20 mouse cellular contexts compared by ENCODE assay signal in genomic region chr8:88574975-88575374, GRCm38 (mm10). TPM values are rescaled to one million over a fixed set of nuclear protein-coding genes. Genes with fewer than 3 reads are reported as not detected.
DNase-seq lines count a peak whose midpoint lies in the region; ATAC-seq lines count a peak whose summit lies in the region.
"Had no signal": no experiment of that assay in that cellular context is flagged by ENCODE, and none has a peak within 500 bp of the region (broad histone marks: within the 10 kb centered on the region; RNA-seq: fewer than 3 reads in every experiment).

No protein-coding gene starts in this region.

- peaks cover 56% of the 10 kb centered on the region for H3K4me1 ChIP-seq in embryonic facial prominence, embryonic 14.5 days (ENCODE audit: control insufficient read depth, insufficient read depth, low read length)
- H3K4me1 ChIP-seq in embryonic facial prominence, embryonic 10.5 days: peaks cover 58% of the 10 kb centered on the region
- H3K4me1 ChIP-seq in kidney, embryonic 15.5 days: peaks cover 91% of the 10 kb centered on the region
- H3K4me1 ChIP-seq in midbrain, embryonic 10.5 days: peaks cover 74% of the 10 kb centered on the region
- peaks cover 57% of the 10 kb centered on the region for H3K4me1 ChIP-seq in midbrain, embryonic 15.5 days
- H3K4me1 ChIP-seq in stomach, embryonic 15.5 days: peaks cover 79% of the 10 kb centered on the region

- H3K9me3 ChIP-seq in embryonic facial prominence, embryonic 14.5 days (ENCODE audit: control insufficient read depth, low read length): no peaks in the 10 kb centered on the region
- no peaks in the 10 kb centered on the region for H3K9me3 ChIP-seq in embryonic facial prominence, embryonic 10.5 days
- H3K9me3 ChIP-seq in kidney, embryonic 15.5 days (replicated peaks): no peaks in the 10 kb centered on the region
- no peaks in the 10 kb centered on the region for H3K9me3 ChIP-seq in midbrain, embryonic 10.5 days (replicated peaks)
- no peaks in the 10 kb centered on the region for H3K9me3 ChIP-seq in midbrain, embryonic 15.5 days
- H3K9me3 ChIP-seq in stomach, embryonic 15.5 days: no peaks in the 10 kb centered on the region
- H3K9me3 ChIP-seq: embryonic facial prominence, embryonic 13.5 days; heart, embryonic 13.5 days; neural tube, embryonic 15.5 days had no signal

- no peak overlapping the region for H3K9ac ChIP-seq in embryonic facial prominence, embryonic 14.5 days (ENCODE audit: low read depth, low read length)
- H3K9ac ChIP-seq in kidney, embryonic 15.5 days: no peak overlapping the region
- no peak overlapping the region for H3K9ac ChIP-seq in midbrain, embryonic 15.5 days
- no peak overlapping the region for H3K9ac ChIP-seq in stomach, embryonic 15.5 days
- H3K9ac ChIP-seq: embryonic facial prominence, embryonic 13.5 days; neural tube, embryonic 15.5 days had no signal

- ATAC-seq in embryonic facial prominence, embryonic 14.5 days (ENCODE audit: low read depth): no peak
- ATAC-seq in kidney, embryonic 15.5 days (replicated peaks; ENCODE audit: low FRiP score): no peak
- no peak for ATAC-seq in midbrain, embryonic 15.5 days (replicated peaks)
- no peak for ATAC-seq in stomach, embryonic 15.5 days (ENCODE audit: insufficient read depth, low FRiP score, low read depth)
- ATAC-seq: Patski had no signal

- H3K4me3 ChIP-seq in embryonic facial prominence, embryonic 14.5 days (ENCODE audit: low read depth, low read length): no peak overlapping the region
- no peak overlapping the region for H3K4me3 ChIP-seq in embryonic facial prominence, embryonic 10.5 days
- H3K4me3 ChIP-seq in kidney, embryonic 15.5 days (replicated peaks): no peak overlapping the region
- H3K4me3 ChIP-seq in midbrain, embryonic 10.5 days: no peak overlapping the region
- no peak overlapping the region for H3K4me3 ChIP-seq in midbrain, embryonic 15.5 days
- no peak overlapping the region for H3K4me3 ChIP-seq in stomach, embryonic 15.5 days (replicated peaks)
- H3K4me3 ChIP-seq: embryonic facial prominence, embryonic 13.5 days; heart, embryonic 13.5 days; neural tube, embryonic 15.5 days had no signal

- H3K27ac ChIP-seq in embryonic facial prominence, embryonic 14.5 days (replicated peaks; ENCODE audit: low read depth, low read length): no peak overlapping the region
- no peak overlapping the region for H3K27ac ChIP-seq in embryonic facial prominence, embryonic 10.5 days (replicated peaks)
- H3K27ac ChIP-seq in kidney, embryonic 15.5 days: peak overlapping the region; percentile 68; the same call in 1 of the 2 replicates
- H3K27ac ChIP-seq in midbrain, embryonic 10.5 days (replicated peaks): peak overlapping the region; percentile 62
- H3K27ac ChIP-seq in midbrain, embryonic 15.5 days: no peak overlapping the region
- H3K27ac ChIP-seq in stomach, embryonic 15.5 days: peak overlapping the region; percentile 81
- H3K27ac ChIP-seq: neural tube, embryonic 15.5 days had no signal

- peaks cover 10% of the 10 kb centered on the region; the same call in 1 of the 2 replicates for H3K36me3 ChIP-seq in embryonic facial prominence, embryonic 14.5 days (ENCODE audit: control insufficient read depth, insufficient read depth, low read length)
- peaks cover 38% of the 10 kb centered on the region for H3K36me3 ChIP-seq in embryonic facial prominence, embryonic 10.5 days (replicated peaks)
- peaks cover 9% of the 10 kb centered on the region; the same call in 1 of the 2 replicates for H3K36me3 ChIP-seq in kidney, embryonic 15.5 days
- H3K36me3 ChIP-seq in midbrain, embryonic 10.5 days: peaks cover 48% of the 10 kb centered on the region
- H3K36me3 ChIP-seq in midbrain, embryonic 15.5 days (replicated peaks): no peaks in the 10 kb centered on the region
- H3K36me3 ChIP-seq in stomach, embryonic 15.5 days: no peaks in the 10 kb centered on the region
- H3K36me3 ChIP-seq: neural tube, embryonic 15.5 days had no signal

- no peaks in the 10 kb centered on the region for H3K27me3 ChIP-seq in embryonic facial prominence, embryonic 14.5 days (replicated peaks; ENCODE audit: control insufficient read depth, insufficient read depth, low read length)
- no peaks in the 10 kb centered on the region; the same call in 1 of the 2 replicates for H3K27me3 ChIP-seq in embryonic facial prominence, embryonic 10.5 days (replicated peaks; ENCODE audit: low read depth, poor library complexity, severe bottlenecking)
- no peaks in the 10 kb centered on the region for H3K27me3 ChIP-seq in kidney, embryonic 15.5 days
- H3K27me3 ChIP-seq in midbrain, embryonic 10.5 days (ENCODE audit: low read depth, poor library complexity, severe bottlenecking): no peaks in the 10 kb centered on the region
- no peaks in the 10 kb centered on the region for H3K27me3 ChIP-seq in midbrain, embryonic 15.5 days (replicated peaks)
- no peaks in the 10 kb centered on the region for H3K27me3 ChIP-seq in stomach, embryonic 15.5 days (replicated peaks)
- H3K27me3 ChIP-seq: embryonic facial prominence, embryonic 13.5 days; heart, embryonic 13.5 days; neural tube, embryonic 15.5 days; Patski had no signal

- DNase-seq in embryonic facial prominence, embryonic 14.5 days (ENCODE audit: low spot score): peak; percentile 56
- DNase-seq in embryonic facial prominence, embryonic 10.5 days (ENCODE audit: low spot score): no peak
- DNase-seq in kidney, adult 8-10 months: no peak
- no peak for DNase-seq in midbrain, embryonic 10.5 days (ENCODE audit: low spot score)
- DNase-seq in right cerebral cortex, postnatal 4 days: no peak
- DNase-seq: adrenal gland, adult 8-10 months; cerebellum, adult 9-11 months; gastrocnemius, postnatal 10 days; heart, adult 11 months; kidney, postnatal 10 days; liver; midbrain, embryonic 14.5 days; thymus, postnatal 36 days had no signal

- H3K4me2 ChIP-seq in embryonic facial prominence, embryonic 14.5 days (ENCODE audit: low read depth, low read length): no peak overlapping the region
- no peak overlapping the region for H3K4me2 ChIP-seq in kidney, embryonic 15.5 days
- H3K4me2 ChIP-seq in midbrain, embryonic 15.5 days: no peak overlapping the region
- H3K4me2 ChIP-seq in stomach, embryonic 15.5 days: no peak overlapping the region
- H3K4me2 ChIP-seq: embryonic facial prominence, embryonic 13.5 days; heart, embryonic 13.5 days; neural tube, embryonic 15.5 days had no signal

- WGBS in embryonic facial prominence, embryonic 14.5 days: 68% methylated on average over 5 of the region's 5 CpGs
- 83% methylated on average over 5 of the region's 5 CpGs for WGBS in embryonic facial prominence, embryonic 10.5 days
- WGBS in kidney, embryonic 15.5 days: 68% methylated on average over 5 of the region's 5 CpGs
- 45% methylated on average over 5 of the region's 5 CpGs for WGBS in midbrain, embryonic 10.5 days
- 40% methylated on average over 5 of the region's 5 CpGs for WGBS in midbrain, embryonic 15.5 days
- WGBS in stomach, embryonic 15.5 days: 59% methylated on average over 5 of the region's 5 CpGs

RNA-seq across cellular contexts. Expression of gene Nkd1, which starts 53.8 kb away (rescaled TPM):
- polyA plus RNA-seq in embryonic facial prominence, embryonic 14.5 days (2014; fragmentation: Nextera tagmentation; extraction: Ambion mirVana): 46.4 and 50.4 TPM in 2 replicates
- 43.5 and 49.7 TPM in 2 replicates for polyA plus RNA-seq in embryonic facial prominence, embryonic 10.5 days (2016; fragmentation: Nextera tagmentation; extraction: Ambion mirVana)
- 60.0 and 68.1 TPM in 2 replicates for polyA plus RNA-seq in kidney, embryonic 15.5 days (2015; fragmentation: Nextera tagmentation; extraction: Ambion mirVana)
- polyA plus RNA-seq in midbrain, embryonic 10.5 days (2016; fragmentation: Nextera tagmentation; extraction: Ambion mirVana): 72.3 and 80.1 TPM in 2 replicates
- 62.9 and 69.1 TPM in 2 replicates for polyA plus RNA-seq in midbrain, embryonic 15.5 days (2015; fragmentation: Nextera tagmentation; extraction: Ambion mirVana)
- polyA plus RNA-seq in stomach, embryonic 15.5 days (2015; fragmentation: Nextera tagmentation; extraction: Ambion mirVana): 40.4 and 42.0 TPM in 2 replicates

Comparison
In these comparisons a context has a peak if more than half of its experiments do, and no peak if none do; other contexts are left out.
1. H3K27ac ChIP-seq: peak in kidney, embryonic 15.5 days (single experiment), midbrain, embryonic 10.5 days (single experiment) and stomach, embryonic 15.5 days (single experiment); none in embryonic facial prominence, embryonic 14.5 days (single experiment), embryonic facial prominence, embryonic 10.5 days (single experiment) and midbrain, embryonic 15.5 days (single experiment).